Mouse (Mus musculus) heart, postnatal 0 days (tissue): Measurements from ENCODE around the gene Csf1. TPM values are rescaled to one million over a fixed set of nuclear protein-coding genes. Genes with fewer than 3 reads are reported as not detected.
A peak's percentile ranks its signal among the peaks of the same experiment; 100 is the strongest.

Experiments used
- ATAC-seq: fragments of 200-750 bp; cut with Nextera tagmentation; 2 replicates; pipeline ENCODE4 v1.8.0; 2017; ENCODE audit warnings: low read depth, moderate number of reproducible peaks, moderate library complexity; ENCODE audit not compliant: insufficient read depth
- DNase-seq: peaks from one replicate; pipeline ENCODE4 v3.0.0-alpha.2; 2016; ENCODE audit warnings: low spot score
- H3K27ac ChIP-seq: fragments of 300-500 bp; sonication (generic); 2 replicates; pipeline ENCODE4 v1.5.1; 2014; ENCODE audit warnings: low read depth, mild to moderate bottlenecking
- H3K27me3 ChIP-seq: fragments of 300-500 bp; sonication (generic); 2 replicates; pipeline ENCODE4 v1.6.1; 2014; ENCODE audit warnings: low read length, mixed read lengths; ENCODE audit not compliant: control insufficient read depth, insufficient read depth
- H3K36me3 ChIP-seq: fragments of 300-500 bp; sonication (generic); replicated peaks from 2 replicates; pipeline ENCODE4 v1.6.1; 2014; ENCODE audit warnings: low read length, mixed read lengths; ENCODE audit not compliant: control insufficient read depth, insufficient read depth
- H3K4me1 ChIP-seq: fragments of 300-500 bp; sonication (generic); 2 replicates; pipeline ENCODE4 v1.6.1; 2014; ENCODE audit warnings: antibody characterized with exemption; ENCODE audit not compliant: control insufficient read depth, insufficient read depth
- H3K4me2 ChIP-seq: fragments of 300-500 bp; sonication (generic); 2 replicates; pipeline ENCODE4 v1.6.1; 2014; ENCODE audit warnings: low read depth, mild to moderate bottlenecking, low read length, moderate library complexity
- H3K4me3 ChIP-seq: fragments of 300-500 bp; sonication (generic); 2 replicates; pipeline ENCODE4 v1.5.1; 2014; ENCODE audit warnings: low read depth, low read length
- H3K9ac ChIP-seq: fragments of 300-500 bp; sonication (generic); replicated peaks from 2 replicates; pipeline ENCODE4 v1.6.1; 2014; ENCODE audit warnings: low read depth, low read length, mixed read lengths
- H3K9me3 ChIP-seq: fragments of 300-500 bp; sonication (generic); replicated peaks from 2 replicates; pipeline ENCODE4 v1.6.1; 2016; ENCODE audit warnings: low read length; ENCODE audit not compliant: control insufficient read depth
- CTCF ChIP-seq: IDR thresholded peaks from 2 replicates; pipeline ENCODE4 v1.5.1; 2016; ENCODE audit warnings: antibody characterized with exemption, control low read depth, low read depth
- EP300 ChIP-seq: IDR thresholded peaks from 2 replicates; pipeline ENCODE4 v1.6.1; 2016; ENCODE audit warnings: antibody characterized with exemption, low read depth
- WGBS: fragments of 180-500 bp; shearing (Covaris S2); extraction: QIAGEN DNeasy Blood & Tissue Kit; methylation state at CpG from one replicate; pipeline ENCODE4 v1.1.7; 2014; 5-methylcytosine and 5-hydroxymethylcytosine counted together
- polyA plus RNA-seq: library from polyadenylated mRNA; unstranded; fragments of >200 nt; fragmentation: Nextera tagmentation; extraction: Ambion mirVana; gene quantifications from 2 replicates; pipeline ENCODE4 v1.2.1, GENCODE M21; 2015
- total RNA-seq: library from RNA; depleted of rRNA; stranded (reverse); fragments of >200 nt; gene quantifications from 2 replicates; pipeline ENCODE4 v1.2.3, GENCODE M21; 2014; ENCODE audit warnings: low replicate concordance; rRNA removed

The Csf1 gene
- 18.2 and 23.6 TPM in 2 replicates for total RNA-seq
- 7.7 and 8.1 TPM in 2 replicates for polyA plus RNA-seq

DNA sequence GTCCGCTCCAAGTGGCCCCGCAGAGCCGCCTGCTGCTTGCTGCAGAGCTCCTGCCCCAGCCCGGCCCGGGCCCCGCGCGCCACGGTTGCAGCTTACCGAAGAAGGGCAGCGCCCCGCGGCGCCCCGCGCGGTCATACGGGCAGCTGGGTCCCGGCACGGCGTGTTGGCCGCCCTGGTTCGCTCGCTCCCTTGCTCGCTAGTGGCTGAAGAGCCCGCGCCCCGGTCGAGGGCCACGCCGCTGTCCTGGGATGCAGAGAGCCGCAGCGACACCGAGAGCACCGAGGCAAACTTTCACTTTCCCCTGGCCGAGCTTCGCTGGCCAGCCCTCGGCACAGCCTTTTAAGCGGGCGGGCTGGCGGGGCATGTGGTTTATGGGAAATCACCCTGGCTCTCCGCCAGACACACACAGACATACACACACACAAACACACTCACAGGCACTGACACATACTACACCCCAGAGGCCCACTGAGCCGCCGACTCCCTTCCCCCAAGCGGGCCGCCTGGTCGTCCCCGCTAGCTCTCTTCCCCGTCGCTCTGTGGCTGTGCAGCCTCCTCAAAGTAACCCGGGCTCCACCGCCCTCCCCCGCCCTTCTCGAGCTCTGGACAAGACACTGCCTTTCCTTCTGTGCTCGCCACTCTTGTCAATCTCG is at the start of gene Csf1:
Gene Csf1, minus strand, starts transcription at position 541 of the 653 bp plus-strand sequence.
- DNase-seq (peak; percentile 84), ATAC-seq (peak; percentile 89)
- TF ChIP-seq CTCF (0 out of 2 replicates have a peak, but pooled peaks have one; percentile 1), EP300 (peak; percentile 68; the same call in 1 of the 2 replicates)
- H3K9ac ChIP-seq: peak within 1 kb of the TSS; percentile 85
- H3K4me1 ChIP-seq: peaks cover 18% of the 10 kb centered on the region
- H3K27ac ChIP-seq: peak within 1 kb of the TSS; percentile 91
- peak within 1 kb of the TSS; percentile 87 for H3K4me3 ChIP-seq
- peaks cover 14% of the 10 kb centered on the region for H3K36me3 ChIP-seq
- no peaks in the 10 kb centered on the region for H3K27me3 ChIP-seq
- under 1% methylated on average over 53 of the region's 56 CpGs for WGBS
- H3K4me2 ChIP-seq: peak within 1 kb of the TSS; percentile 87
- no peaks in the 10 kb centered on the region for H3K9me3 ChIP-seq

- WGBS: 42% methylated on average over 14 of the region's 14 CpGs
- H3K36me3 ChIP-seq: no peaks in the 10 kb centered on the region
- no peak overlapping the region for H3K27ac ChIP-seq
- no peaks in the 10 kb centered on the region for H3K9me3 ChIP-seq
- no peaks in the 10 kb centered on the region for H3K27me3 ChIP-seq
- ATAC-seq (no peak), DNase-seq (no peak)
- no peak overlapping the region for H3K9ac ChIP-seq
- TF ChIP-seq CTCF (no peak), EP300 (no peak)
- no peak overlapping the region for H3K4me3 ChIP-seq
- H3K4me1 ChIP-seq: no peaks in the 10 kb centered on the region
- 0 out of 2 replicates have a peak overlapping the region, but pooled peaks have one; percentile 14 for H3K4me2 ChIP-seq
These were observed 47.9 kb upstream of the Csf1 start for GRCm38 (mm10) chr3:107808013-107808750.

DNA sequence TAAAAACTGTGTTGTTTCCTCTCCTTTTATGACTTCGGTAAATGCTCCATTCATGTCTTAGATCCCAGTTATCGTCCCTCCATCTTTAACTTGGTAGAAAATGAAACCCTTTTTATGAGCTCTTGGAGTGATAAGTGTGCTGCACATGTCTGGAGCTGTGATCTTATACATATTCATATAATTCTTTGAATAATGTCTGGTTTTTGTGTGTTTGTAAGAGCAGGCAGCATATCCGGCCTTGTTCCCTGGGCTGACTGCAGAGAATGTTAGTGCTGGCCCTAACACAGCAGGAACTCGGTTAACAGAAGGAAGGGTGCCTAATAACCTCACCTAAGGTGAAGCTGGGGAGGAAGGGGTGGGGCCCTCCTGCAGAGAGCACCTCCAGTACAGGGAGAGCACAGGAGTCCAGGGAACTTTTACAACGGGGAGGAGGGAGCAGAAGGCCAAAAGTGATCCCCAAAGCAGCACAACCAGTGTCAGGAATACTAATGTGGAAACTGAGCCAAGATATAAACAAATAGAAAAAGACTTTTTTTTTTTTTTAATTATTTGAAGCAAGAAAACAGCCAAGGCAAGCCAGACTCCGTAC is 47.2 kb upstream of the Csf1 start:
- TF ChIP-seq CTCF (no peak), EP300 (no peak)

DNA sequence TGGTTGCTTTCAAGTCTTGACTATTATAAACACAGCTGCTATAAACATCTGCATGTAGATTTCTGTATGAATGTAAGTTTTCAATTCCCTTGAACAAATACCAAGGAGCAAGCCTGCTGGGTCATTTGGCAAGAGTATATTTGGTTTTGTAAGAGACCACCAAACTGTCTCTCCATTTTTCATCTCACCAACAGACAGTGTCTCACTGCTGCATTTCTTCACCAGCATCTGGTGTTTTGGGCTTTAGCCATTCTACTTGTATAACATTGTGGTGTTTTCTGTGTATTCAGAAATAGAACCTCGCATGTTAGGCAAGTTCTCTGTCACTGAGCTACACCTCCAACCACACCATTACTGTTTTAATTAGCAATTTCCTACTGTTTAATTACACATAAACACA is 46.6 kb upstream of the Csf1 start:
- H3K27me3 ChIP-seq: no peaks in the 10 kb centered on the region
- no peaks in the 10 kb centered on the region for H3K9me3 ChIP-seq
- no peak overlapping the region for H3K4me3 ChIP-seq
- DNase-seq: no peak
- TF ChIP-seq EP300 (no peak), CTCF (no peak)
- no peak overlapping the region for H3K4me2 ChIP-seq
- H3K27ac ChIP-seq: no peak overlapping the region
- H3K9ac ChIP-seq: no peak overlapping the region
- H3K36me3 ChIP-seq: no peaks in the 10 kb centered on the region
- H3K4me1 ChIP-seq: no peaks in the 10 kb centered on the region
- 96% methylated on average over 1 of the region's 1 CpGs for WGBS
- ATAC-seq: no peak

More for the DNA sequence above, 47.2 kb upstream of the Csf1 start:
- Histone ChIP-seq H3K27ac (no peak overlapping the region), H3K9ac (no peak overlapping the region), H3K9me3 (no peaks in the 10 kb centered on the region), H3K4me1 (no peaks in the 10 kb centered on the region), H3K36me3 (no peaks in the 10 kb centered on the region), H3K27me3 (no peaks in the 10 kb centered on the region), H3K4me2 (no peak overlapping the region), H3K4me3 (no peak overlapping the region)
- 51% methylated on average over 6 of the region's 6 CpGs for WGBS
- DNase-seq: no peak
- ATAC-seq: no peak

- no peaks in the 10 kb centered on the region for H3K4me1 ChIP-seq
- H3K4me2 ChIP-seq: no peak overlapping the region
- no peak overlapping the region for H3K9ac ChIP-seq
- TF ChIP-seq EP300 (no peak), CTCF (no peak)
- DNase-seq: no peak
- no peaks in the 10 kb centered on the region for H3K27me3 ChIP-seq
- no peak overlapping the region for H3K4me3 ChIP-seq
- no peak overlapping the region for H3K27ac ChIP-seq
- ATAC-seq: no peak
- H3K9me3 ChIP-seq: no peaks in the 10 kb centered on the region
- 90% methylated on average over 1 of the region's 1 CpGs for WGBS
- no peaks in the 10 kb centered on the region for H3K36me3 ChIP-seq
These were observed 44.5 kb upstream of the Csf1 start for GRCm38 (mm10) chr3:107804799-107805198.
